Mouse (Mus musculus): ENCODE measurements around the gene Cadm4. TPM values are rescaled to one million over a fixed set of nuclear protein-coding genes. Genes with fewer than 3 reads are reported as not detected.

Gene Cadm4
- 2.0 and 2.4 TPM in 2 replicates for polyA plus RNA-seq (2012; ENCODE audit: low replicate concordance)

GRCm38 (mm10) chr7:24481474-24482207 lies at the start of gene Cadm4:
Gene Cadm4 (plus strand): TSS chr7:24482023.

DNA sequence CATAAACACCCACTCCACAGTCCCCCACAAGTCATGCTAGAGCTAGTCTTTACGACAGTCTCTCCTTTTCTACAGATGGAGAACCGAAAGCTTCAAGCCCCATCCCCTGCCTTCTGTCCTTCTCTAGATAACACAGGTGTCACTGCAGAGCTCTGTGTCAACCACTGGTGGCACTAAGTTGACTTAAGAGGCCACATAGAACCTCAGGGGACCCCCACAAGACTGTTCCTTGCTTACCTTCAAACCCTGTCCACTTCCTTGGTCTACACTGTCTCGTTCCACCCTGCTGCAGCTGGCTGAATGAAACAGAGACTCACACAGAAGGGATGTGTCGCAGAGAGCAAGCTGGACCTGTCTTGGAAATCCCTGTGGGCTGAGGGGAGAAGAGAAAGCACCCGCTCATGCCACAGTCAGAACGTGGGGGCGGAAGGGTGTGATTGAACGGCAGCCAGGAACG lies 29.9 kb upstream of the Cadm4 start, which contains the start of gene Irgc1:
TSS of gene Irgc1 (minus strand) at position 443 of the 457 bp plus-strand sequence.

DNA sequence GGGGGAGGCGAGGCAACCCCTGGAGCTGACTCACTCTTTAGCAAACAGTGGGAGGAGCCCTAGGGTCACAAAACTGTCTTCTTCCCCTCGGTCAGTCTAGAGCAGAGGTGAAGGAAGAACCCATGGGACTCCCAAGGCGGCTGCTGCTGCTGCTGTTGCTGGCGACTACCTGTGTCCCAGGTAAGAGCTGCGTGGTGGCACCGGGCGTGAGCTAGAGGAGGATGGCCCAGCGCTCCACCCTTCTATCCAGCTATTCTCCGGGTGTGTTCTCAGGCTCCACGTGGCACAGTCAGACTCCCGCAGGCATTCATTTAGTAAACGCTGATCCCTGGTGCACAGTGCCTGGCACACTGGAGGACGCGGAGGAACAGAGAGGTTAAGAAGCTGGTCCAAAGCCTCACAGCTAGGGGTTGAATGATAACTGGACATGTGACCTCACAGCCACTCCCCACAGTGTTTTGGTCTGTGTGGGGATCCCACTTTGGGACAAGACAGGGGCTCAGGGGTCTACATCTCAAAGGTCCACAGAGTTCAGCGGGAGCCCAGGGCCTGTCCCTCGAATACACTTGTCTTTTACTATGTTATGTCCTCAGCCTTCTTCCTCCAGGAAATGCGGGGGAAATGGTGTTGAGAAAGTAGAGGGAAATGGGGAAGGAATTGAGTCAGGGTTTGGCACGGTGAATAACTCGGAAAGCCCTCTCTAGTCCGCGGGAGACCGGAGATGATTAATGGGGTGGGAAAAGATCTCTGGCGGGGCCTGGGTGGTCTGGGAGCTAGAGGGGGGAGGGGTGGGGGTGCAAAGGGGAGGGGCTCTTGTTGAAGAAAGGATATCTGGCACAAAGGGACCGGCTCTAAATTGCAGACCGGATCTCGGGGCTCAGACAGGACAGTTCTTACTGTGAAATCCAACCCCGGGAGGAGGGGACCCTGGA lies 19.2 kb upstream of the Cadm4 start, which contains the start of gene Plaur:
TSS of gene Plaur (plus strand) at position 97 of the 932 bp plus-strand sequence.

DNA sequence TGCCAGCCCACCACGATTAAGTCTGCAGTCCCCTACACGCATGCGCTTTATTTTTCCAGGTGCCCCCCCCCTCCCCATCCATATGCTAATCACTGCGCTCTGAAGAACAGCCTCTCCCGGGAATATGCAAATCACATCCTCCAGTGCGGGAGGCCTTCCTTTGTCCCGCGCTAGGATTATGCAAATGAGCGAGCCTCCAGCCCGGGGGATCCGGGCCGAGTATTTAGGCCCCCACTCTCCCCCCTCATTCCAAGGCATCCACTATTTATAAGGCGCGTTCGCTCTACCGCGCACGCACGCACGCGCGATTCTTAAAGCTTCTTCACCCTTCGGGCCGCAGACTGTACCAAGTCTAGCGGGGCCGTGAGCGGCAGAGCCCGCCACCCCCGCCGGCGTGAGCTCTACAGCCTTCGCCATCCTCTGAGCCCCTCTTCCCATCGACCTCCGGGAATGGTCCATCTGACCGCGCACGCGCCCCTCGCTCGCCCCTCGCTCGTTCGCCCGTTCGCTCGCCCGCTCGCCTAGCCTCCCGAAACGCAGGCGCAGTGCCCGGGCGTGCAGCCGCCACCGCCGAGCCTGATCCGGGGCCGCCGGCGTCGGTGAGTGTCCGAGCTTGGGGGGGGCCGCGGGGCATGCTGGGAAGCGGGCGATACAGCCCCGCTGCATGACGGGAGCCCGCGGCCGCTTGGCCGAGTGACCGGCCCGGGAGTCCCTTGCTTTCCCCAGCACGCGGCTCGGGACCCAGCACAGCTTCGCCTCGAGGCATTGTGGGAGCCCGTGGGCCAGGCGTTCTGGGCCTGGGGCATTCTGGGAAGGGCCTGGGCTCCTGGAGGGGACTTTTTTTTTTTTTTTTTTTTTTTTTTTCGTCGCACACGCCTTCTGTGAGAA lies 25.3 kb downstream of the Cadm4 start, which contains the start of gene Zfp428:
TSS of gene Zfp428 (plus strand) at position 169 of the 888 bp plus-strand sequence.

DNA sequence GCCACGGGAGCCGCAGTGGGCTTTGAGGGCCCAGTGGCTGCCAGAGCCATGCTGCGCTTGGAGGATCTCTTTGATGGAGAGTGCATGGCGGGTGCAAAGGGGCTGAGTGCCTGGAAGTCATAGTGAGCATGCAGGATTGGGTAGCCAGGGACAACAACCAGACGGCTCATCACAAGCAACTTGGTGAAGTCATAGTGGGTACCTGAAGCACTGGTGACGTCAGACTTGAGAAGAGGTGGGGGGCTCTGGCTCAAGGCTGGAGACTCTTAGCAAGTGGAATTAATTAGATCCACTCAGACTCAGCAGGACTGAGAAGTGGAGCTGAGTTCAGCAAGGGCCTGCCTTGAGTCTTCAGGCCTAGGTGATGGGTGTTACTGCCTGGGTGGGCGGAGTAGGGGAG lies 30.5 kb downstream of the Cadm4 start, which contains the start of gene AC161166.1:
TSS of gene AC161166.1 (minus strand) at position 101 of the 400 bp plus-strand sequence.

GRCm38 (mm10) chr7:24530062-24530931 lies 48.5 kb downstream of the Cadm4 start, which contains the start of gene Irgq:
Gene Irgq (plus strand): TSS chr7:24530689.

DNA sequence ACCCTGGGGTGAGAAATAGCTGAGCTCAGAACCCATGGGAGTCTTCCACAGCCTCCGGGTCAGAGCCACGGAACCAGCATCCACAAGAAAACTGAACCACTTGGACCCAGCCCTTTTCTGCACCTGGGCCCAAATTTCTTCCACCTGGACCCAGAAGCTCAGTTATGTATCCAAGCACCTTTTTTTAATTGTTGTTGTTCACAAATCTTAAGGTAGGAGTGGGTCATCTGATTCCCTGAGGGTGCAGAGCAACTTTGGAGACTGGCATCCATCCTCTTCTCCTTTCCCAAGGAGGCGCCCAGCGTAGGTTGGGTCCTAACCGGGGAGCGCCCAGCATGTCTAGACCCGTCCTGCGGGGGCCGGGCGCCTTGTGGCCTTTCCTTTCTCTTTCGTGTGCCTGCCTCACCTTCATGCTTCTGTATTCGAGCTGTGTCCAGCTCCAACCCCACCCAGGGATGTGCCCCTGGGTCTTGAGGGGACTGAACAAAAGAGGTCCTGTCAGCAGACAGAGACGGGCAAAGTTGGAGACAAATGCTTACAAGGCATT lies 64.3 kb downstream of the Cadm4 start, which contains the start of the genes Pinlyp and Xrcc1:
TSS of gene Pinlyp (minus strand) at position 51 of the 547 bp plus-strand sequence.
TSS of gene Xrcc1 (plus strand) at position 222 of the 547 bp plus-strand sequence.

Other genes starting within 250 kb of the Cadm4 start
- gene Zfp109, start 244.5 kb upstream of the Cadm4 start, polyA plus RNA-seq (2012; ENCODE audit: low replicate concordance) = 0.29 and 0.45 TPM in 2 replicates
- 0.10 and 0.11 TPM in 2 replicates for gene Zfp108, start 227.2 kb upstream of the Cadm4 start, polyA plus RNA-seq (2012; ENCODE audit: low replicate concordance)
- gene Zfp93, start 211.6 kb upstream of the Cadm4 start, polyA plus RNA-seq (2012; ENCODE audit: low replicate concordance) = 0.26 and 0.28 TPM in 2 replicates
- 1.5 and 4.7 TPM in 2 replicates for gene Zfp61, start 180.8 kb upstream of the Cadm4 start, polyA plus RNA-seq (2012; ENCODE audit: low replicate concordance)
- 3.9 and 7.2 TPM in 2 replicates for gene Zfp94, start 165.4 kb upstream of the Cadm4 start, polyA plus RNA-seq (2012; ENCODE audit: low replicate concordance)
- not detected in 2 replicates for gene Tescl, start 148.1 kb upstream of the Cadm4 start, polyA plus RNA-seq (2012; ENCODE audit: low replicate concordance)
- not detected in 2 replicates for gene Lypd5, start 132.8 kb upstream of the Cadm4 start, polyA plus RNA-seq (2012; ENCODE audit: low replicate concordance)
- 79.8 and 80.4 TPM in 2 replicates for gene Kcnn4, start 111.8 kb upstream of the Cadm4 start, polyA plus RNA-seq (2012; ENCODE audit: low replicate concordance)
- 61.7 and 154 TPM in 2 replicates for gene Smg9, start 82.4 kb upstream of the Cadm4 start, polyA plus RNA-seq (2012; ENCODE audit: low replicate concordance)
- not detected in 2 replicates for gene Irgc1, start 29.7 kb upstream of the Cadm4 start, polyA plus RNA-seq (2012; ENCODE audit: low replicate concordance)
- 117 and 298 TPM in 2 replicates for gene Plaur, start 19.5 kb upstream of the Cadm4 start, polyA plus RNA-seq (2012; ENCODE audit: low replicate concordance)
- 7.0 and 19.2 TPM in 2 replicates for gene Zfp428, start 25.0 kb downstream of the Cadm4 start, polyA plus RNA-seq (2012; ENCODE audit: low replicate concordance)
- gene AC161166.1, start 30.4 kb downstream of the Cadm4 start, polyA plus RNA-seq (2012; ENCODE audit: low replicate concordance) = not detected in 2 replicates
- 12.8 and 24.4 TPM in 2 replicates for gene Irgq, start 48.7 kb downstream of the Cadm4 start, polyA plus RNA-seq (2012; ENCODE audit: low replicate concordance)
- 0.44 TPM in 1 of 2 replicates, not detected in the other for gene Pinlyp, start 64.1 kb downstream of the Cadm4 start, polyA plus RNA-seq (2012; ENCODE audit: low replicate concordance)
- 98.5 and 301 TPM in 2 replicates for gene Xrcc1, start 64.3 kb downstream of the Cadm4 start, polyA plus RNA-seq (2012; ENCODE audit: low replicate concordance)
- 18.7 and 25.3 TPM in 2 replicates for gene Ethe1, start 105.5 kb downstream of the Cadm4 start, polyA plus RNA-seq (2012; ENCODE audit: low replicate concordance)
- 0.53 and 2.1 TPM in 2 replicates for gene Zfp575, start 105.6 kb downstream of the Cadm4 start, polyA plus RNA-seq (2012; ENCODE audit: low replicate concordance)
- gene Phldb3, start 128.7 kb downstream of the Cadm4 start, polyA plus RNA-seq (2012; ENCODE audit: low replicate concordance) = 14.0 and 33.6 TPM in 2 replicates
- gene Lypd3, start 154.5 kb downstream of the Cadm4 start, polyA plus RNA-seq (2012; ENCODE audit: low replicate concordance) = 0.09 TPM in 1 of 2 replicates, not detected in the other
- gene Tex101, start 194.7 kb downstream of the Cadm4 start, polyA plus RNA-seq (2012; ENCODE audit: low replicate concordance) = 0.11 TPM in 1 of 2 replicates, not detected in the other
- not detected in 2 replicates for gene BC049730, start 227.2 kb downstream of the Cadm4 start, polyA plus RNA-seq (2012; ENCODE audit: low replicate concordance)
- not detected in 2 replicates for gene Gm4763, start 244.9 kb downstream of the Cadm4 start, polyA plus RNA-seq (2012; ENCODE audit: low replicate concordance)